Mouse (Mus musculus): ENCODE measurements around the gene Dusp16. TPM values are rescaled to one million over a fixed set of nuclear protein-coding genes. Genes with fewer than 3 reads are reported as not detected.

The Dusp16 gene
- polyA plus RNA-seq, 2 experiments: 3.7 to 4.1 TPM

GRCm38 (mm10) chr6:134696554-134696953 is 95.9 kb downstream of the Dusp16 start:
- TF ChIP-seq EP300 (IDR thresholded peaks at IDR 0.05; ENCODE audit: low read depth): no peak
- TF ChIP-seq CTCF (IDR thresholded peaks at IDR 0.05; ENCODE audit: low read depth): no peak
- H3K36me3 ChIP-seq (replicated peaks; ENCODE audit: control insufficient read depth, insufficient read depth, low read depth): no peaks in the 10 kb centered on the region
- DNase-seq (ENCODE audit: low read depth in 3 of 3, low spot score in 3 of 3) (no peak), ATAC-seq (ENCODE audit: insufficient read depth) (no peak)
- WGBS (ENCODE audit: insufficient replicate concordance): 65% methylated on average over 2 of the region's 2 CpGs
- H3K4me3 ChIP-seq (ENCODE audit: insufficient read depth in 1 of 2, low read depth in 2 of 2, low read length in 2 of 2): no peak overlapping the region
- no peaks in the 10 kb centered on the region for H3K9me3 ChIP-seq (ENCODE audit: control insufficient read depth, low read length)
- no peak overlapping the region for H3K4me2 ChIP-seq (ENCODE audit: low read depth)
- H3K27ac ChIP-seq: no peak overlapping the region
- peaks cover 0 to 16% of the 10 kb centered on the region in 2 experiments; a peak in 2 of 4 replicates for H3K4me1 ChIP-seq (replicated peaks; ENCODE audit: control insufficient read depth in 2 of 2, insufficient read depth in 2 of 2, low read length in 1 of 2)
- no peak overlapping the region for H3K9ac ChIP-seq (replicated peaks)
- H3K27me3 ChIP-seq (ENCODE audit: control insufficient read depth, insufficient read depth, low read length): no peaks in the 10 kb centered on the region

- no peak overlapping the region for H3K9ac ChIP-seq (replicated peaks)
- TF ChIP-seq CTCF (IDR thresholded peaks at IDR 0.05; ENCODE audit: low read depth) (no peak), EP300 (IDR thresholded peaks at IDR 0.05; ENCODE audit: low read depth) (no peak)
- H3K27me3 ChIP-seq (ENCODE audit: control insufficient read depth, insufficient read depth, low read length): no peaks in the 10 kb centered on the region
- H3K4me1 ChIP-seq (replicated peaks; ENCODE audit: control insufficient read depth in 2 of 2, insufficient read depth in 2 of 2, low read length in 1 of 2): peaks cover 0 to 14% of the 10 kb centered on the region in 2 experiments; a peak in 2 of 4 replicates
- H3K36me3 ChIP-seq (replicated peaks; ENCODE audit: control insufficient read depth, insufficient read depth, low read depth): no peaks in the 10 kb centered on the region
- no peak overlapping the region for H3K4me3 ChIP-seq (ENCODE audit: insufficient read depth in 1 of 2, low read depth in 2 of 2, low read length in 2 of 2)
- H3K9me3 ChIP-seq (ENCODE audit: control insufficient read depth, low read length): no peaks in the 10 kb centered on the region
- H3K27ac ChIP-seq: no peak overlapping the region
- WGBS (ENCODE audit: insufficient replicate concordance): 58% methylated on average over 4 of the region's 4 CpGs
- no peak overlapping the region for H3K4me2 ChIP-seq (ENCODE audit: low read depth)
- no peak for DNase-seq (ENCODE audit: low read depth in 3 of 3, low spot score in 3 of 3)
- ATAC-seq (ENCODE audit: insufficient read depth): no peak
Observed at GRCm38 (mm10) chr6:134696146-134696545, 96.3 kb downstream of the Dusp16 start.

DNA sequence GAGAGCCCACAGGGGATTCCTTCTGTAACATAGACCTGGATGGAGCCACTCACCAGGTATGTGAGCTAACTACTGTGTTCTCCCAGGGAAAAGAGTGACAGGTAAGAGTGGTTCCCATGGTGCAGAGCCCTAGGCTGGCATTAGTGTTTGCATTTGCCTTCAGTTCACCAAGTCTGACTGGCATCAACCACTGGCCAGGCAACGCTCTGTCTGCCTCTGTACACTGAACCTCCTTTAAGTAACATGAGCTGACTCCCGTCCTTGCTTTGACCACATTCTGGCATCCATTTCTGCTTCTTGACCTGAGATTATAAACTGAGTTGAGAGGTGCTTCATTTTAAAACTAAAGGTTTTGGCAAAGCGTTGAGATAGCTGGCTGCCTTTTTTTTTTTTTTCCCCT is 96.8 kb downstream of the Dusp16 start:
- Histone ChIP-seq H3K9me3 (ENCODE audit: control insufficient read depth, low read length) (no peaks in the 10 kb centered on the region), H3K4me1 (replicated peaks; ENCODE audit: control insufficient read depth in 2 of 2, insufficient read depth in 2 of 2, low read length in 1 of 2) (peaks cover 0 to 10% of the 10 kb centered on the region in 2 experiments; a peak in 1 of 4 replicates), H3K36me3 (replicated peaks; ENCODE audit: control insufficient read depth, insufficient read depth, low read depth) (no peaks in the 10 kb centered on the region), H3K27me3 (ENCODE audit: control insufficient read depth, insufficient read depth, low read length) (no peaks in the 10 kb centered on the region), H3K9ac (replicated peaks) (no peak overlapping the region), H3K27ac (no peak overlapping the region), H3K4me3 (ENCODE audit: insufficient read depth in 1 of 2, low read depth in 2 of 2, low read length in 2 of 2) (no peak overlapping the region), H3K4me2 (ENCODE audit: low read depth) (no peak overlapping the region)
- 69% methylated on average over 3 of the region's 3 CpGs for WGBS (ENCODE audit: insufficient replicate concordance)
- TF ChIP-seq EP300 (IDR thresholded peaks at IDR 0.05; ENCODE audit: low read depth) (no peak), CTCF (IDR thresholded peaks at IDR 0.05; ENCODE audit: low read depth) (no peak)
- DNase-seq (ENCODE audit: low read depth in 3 of 3, low spot score in 3 of 3) (no peak), ATAC-seq (ENCODE audit: insufficient read depth) (no peak)

GRCm38 (mm10) chr6:134694988-134695387 is 97.4 kb downstream of the Dusp16 start:
- no peaks in the 10 kb centered on the region for H3K27me3 ChIP-seq (ENCODE audit: control insufficient read depth, insufficient read depth, low read length)
- H3K4me3 ChIP-seq (ENCODE audit: insufficient read depth in 1 of 2, low read depth in 2 of 2, low read length in 2 of 2): no peak overlapping the region
- no peak overlapping the region for H3K4me2 ChIP-seq (ENCODE audit: low read depth)
- DNase-seq (ENCODE audit: low read depth in 3 of 3, low spot score in 3 of 3) (no peak), ATAC-seq (ENCODE audit: insufficient read depth) (no peak)
- no peak overlapping the region for H3K9ac ChIP-seq (replicated peaks)
- no peaks in the 10 kb centered on the region for H3K36me3 ChIP-seq (replicated peaks; ENCODE audit: control insufficient read depth, insufficient read depth, low read depth)
- no peaks in the 10 kb centered on the region for H3K9me3 ChIP-seq (ENCODE audit: control insufficient read depth, low read length)
- WGBS (ENCODE audit: insufficient replicate concordance): 81% methylated on average over 3 of the region's 3 CpGs
- H3K4me1 ChIP-seq (replicated peaks; ENCODE audit: control insufficient read depth in 2 of 2, insufficient read depth in 2 of 2, low read length in 1 of 2): peaks cover 0 to 6% of the 10 kb centered on the region in 2 experiments; a peak in 1 of 4 replicates
- no peak for TF ChIP-seq EP300 (IDR thresholded peaks at IDR 0.05; ENCODE audit: low read depth)
- no peak for TF ChIP-seq CTCF (IDR thresholded peaks at IDR 0.05; ENCODE audit: low read depth)
- no peak overlapping the region for H3K27ac ChIP-seq

- ATAC-seq (ENCODE audit: insufficient read depth) (no peak), DNase-seq (ENCODE audit: low read depth in 3 of 3, low spot score in 3 of 3) (no peak)
- Histone ChIP-seq H3K27me3 (ENCODE audit: control insufficient read depth, insufficient read depth, low read length) (no peaks in the 10 kb centered on the region), H3K27ac (no peak overlapping the region), H3K36me3 (replicated peaks; ENCODE audit: control insufficient read depth, insufficient read depth, low read depth) (no peaks in the 10 kb centered on the region), H3K9ac (replicated peaks) (no peak overlapping the region), H3K4me1 (replicated peaks; ENCODE audit: control insufficient read depth in 2 of 2, insufficient read depth in 2 of 2, low read length in 1 of 2) (0 out of 4 replicates have a peak, but pooled peaks cover 0 to 2% of the 10 kb centered on the region in 2 experiments), H3K9me3 (ENCODE audit: control insufficient read depth, low read length) (no peaks in the 10 kb centered on the region), H3K4me3 (ENCODE audit: insufficient read depth in 1 of 2, low read depth in 2 of 2, low read length in 2 of 2) (no peak overlapping the region), H3K4me2 (ENCODE audit: low read depth) (no peak overlapping the region)
- 70% methylated on average over 6 of the region's 6 CpGs for WGBS (ENCODE audit: insufficient replicate concordance)
- TF ChIP-seq CTCF (IDR thresholded peaks at IDR 0.05; ENCODE audit: low read depth): no peak
- no peak for TF ChIP-seq EP300 (IDR thresholded peaks at IDR 0.05; ENCODE audit: low read depth)
Observed at GRCm38 (mm10) chr6:134694498-134694897, 97.9 kb downstream of the Dusp16 start.
